Mouse (Mus musculus) heart, postnatal 14 days (tissue): ENCODE measurements around the gene Ncan. TPM values are rescaled to one million over a fixed set of nuclear protein-coding genes. Genes with fewer than 3 reads are reported as not detected.
"Not testable (repeated sequence)": the region's sequence is repeated elsewhere in the genome, so short reads cannot be mapped to it uniquely, and the experiment has no call there.

Source experiments
- DNase-seq, 2 experiments: peaks; one replicate each; pipeline ENCODE4 v3.0.0; 2021 to 2022
- intact Hi-C: fragments of 180-260 bp; cut with DNase I; formaldehyde crosslinking; loops from one replicate; pipeline ENCODE4 v1.15.1; 2025
- microRNA-seq, 2 experiments: library from miRNA; unstranded; fragments of <30 nt; microRNA quantifications; one replicate each; pipeline ENCODE4 v1.2.0; 2021 to 2022
- total RNA-seq, 2 experiments: library from RNA; stranded (reverse); gene quantifications; 2 replicates each; pipeline ENCODE4 v1.2.3; 2021

Ncan gene
- total RNA-seq, 2 experiments from 2014 or later: 0.02 to 0.07 TPM

- intact Hi-C loops: loop anchor here (1.0 to 5.0 kb wide), 2 partner anchors 79 to 135 kb away; no protein-coding TSS in a partner anchor
- DNase-seq: peak; percentile 34 to 55
These were observed 32.6 kb downstream of the Ncan start for GRCm38 (mm10) chr8:70087836-70088650.

- intact Hi-C loops: loop anchor here (5.0 kb wide), 1 partner anchor 80 kb away; no protein-coding TSS in a partner anchor
These were observed 33.4 kb downstream of the Ncan start for GRCm38 (mm10) chr8:70087237-70087636.

GRCm38 (mm10) chr8:70086151-70086550, 34.5 kb downstream of the Ncan start:
- intact Hi-C loops: loop anchor here (5.0 kb wide), 1 partner anchor 81 kb away; no protein-coding TSS in a partner anchor
- no peak for DNase-seq

More at GRCm38 (mm10) chr8:70087237-70087636, 33.4 kb downstream of the Ncan start:
- no peak for DNase-seq

DNA sequence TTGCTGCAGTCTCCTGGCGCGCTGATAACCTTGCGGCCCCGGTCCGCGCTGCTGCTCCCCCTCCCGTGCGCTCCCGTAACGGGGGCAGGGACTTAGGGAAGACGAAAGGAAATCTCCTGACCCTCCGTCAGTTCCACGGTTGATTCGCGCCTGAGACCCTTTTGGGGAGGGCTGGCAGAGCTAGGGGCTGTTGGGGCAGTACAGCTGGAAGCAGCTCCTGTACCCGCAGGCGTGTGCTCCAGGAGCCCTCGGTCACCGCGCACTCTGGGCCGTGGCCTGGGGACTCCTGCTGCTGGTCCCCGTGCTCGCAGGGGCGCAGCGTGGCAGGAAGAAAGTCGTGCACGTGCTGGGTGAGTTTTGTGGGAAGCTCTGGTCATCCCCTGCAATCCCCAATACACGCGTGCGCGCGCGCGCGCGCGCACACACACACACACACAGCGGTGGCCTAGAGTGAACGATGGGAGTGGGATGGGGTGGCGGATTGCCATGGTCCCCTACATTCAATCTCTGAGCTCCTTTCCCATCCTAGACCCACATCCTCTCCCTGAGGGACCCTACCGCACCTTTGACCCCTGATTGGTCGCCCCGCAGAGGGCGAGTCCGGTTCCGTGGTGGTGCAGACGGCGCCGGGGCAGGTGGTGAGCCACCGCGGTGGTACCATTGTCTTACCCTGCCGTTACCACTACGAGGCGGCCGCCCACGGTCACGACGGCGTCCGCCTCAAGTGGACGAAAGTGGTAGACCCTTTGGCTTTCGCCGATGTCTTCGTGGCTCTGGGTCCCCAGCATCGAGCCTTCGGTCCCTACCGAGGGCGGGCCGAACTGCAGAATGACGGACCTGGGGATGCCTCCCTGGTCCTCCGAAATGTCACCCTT, 36.2 kb downstream of the Ncan start:
- intact Hi-C loops: loop anchor here (5.0 kb wide), 1 partner anchor 83 kb away; no protein-coding TSS in a partner anchor
- DNase-seq: no peak

- peak; percentile 40 to 45 for DNase-seq
- intact Hi-C loops: no loop called here
These were observed 37.4 kb downstream of the Ncan start, which contains the start of gene Hapln4 for GRCm38 (mm10) chr8:70083285-70083684. TSS of gene Hapln4 (plus strand) at chr8:70083457.

DNA sequence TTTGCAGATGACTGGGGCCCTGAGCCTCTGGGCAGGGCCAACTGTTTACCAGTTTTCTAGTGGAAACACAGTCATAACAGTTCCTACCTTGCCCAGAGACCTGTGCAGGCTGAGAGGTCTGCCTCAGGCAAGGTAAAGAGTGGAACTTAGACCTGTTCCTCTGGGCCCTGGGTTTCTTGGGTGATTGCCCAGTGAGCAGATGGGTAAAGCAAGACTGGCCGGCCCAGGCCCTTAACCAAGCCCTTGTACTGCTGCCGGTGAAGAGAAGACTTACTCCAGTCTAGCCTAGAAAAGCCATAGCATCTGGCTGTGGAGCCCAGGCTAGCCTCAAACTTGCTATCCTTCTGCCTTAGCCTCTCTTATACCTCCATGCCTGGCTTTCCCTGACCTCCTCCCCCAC, 38.7 kb downstream of the Ncan start:
- no peak for DNase-seq
- intact Hi-C loops: no loop called here

DNA sequence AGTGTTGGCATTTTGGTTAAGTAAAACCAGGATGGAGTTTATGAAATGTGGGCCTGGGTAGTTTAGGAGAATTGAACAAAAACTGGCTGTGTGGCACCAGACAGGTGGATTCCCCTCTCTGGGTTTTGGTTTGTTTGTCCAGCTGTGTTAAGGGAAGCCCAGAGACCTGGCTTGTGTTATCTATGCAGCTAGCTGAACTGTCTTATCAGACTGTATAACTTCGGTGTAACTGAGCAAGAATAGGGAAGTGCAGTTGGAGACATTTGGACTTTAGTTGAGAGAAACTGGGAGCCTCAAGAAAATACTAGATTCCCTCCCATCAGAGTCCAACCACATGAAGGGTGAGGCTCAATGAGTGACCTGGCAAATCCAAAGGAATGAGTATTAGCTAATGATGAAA, 47.0 kb downstream of the Ncan start:
- DNase-seq: no peak
- intact Hi-C loops: no loop called here

DNA sequence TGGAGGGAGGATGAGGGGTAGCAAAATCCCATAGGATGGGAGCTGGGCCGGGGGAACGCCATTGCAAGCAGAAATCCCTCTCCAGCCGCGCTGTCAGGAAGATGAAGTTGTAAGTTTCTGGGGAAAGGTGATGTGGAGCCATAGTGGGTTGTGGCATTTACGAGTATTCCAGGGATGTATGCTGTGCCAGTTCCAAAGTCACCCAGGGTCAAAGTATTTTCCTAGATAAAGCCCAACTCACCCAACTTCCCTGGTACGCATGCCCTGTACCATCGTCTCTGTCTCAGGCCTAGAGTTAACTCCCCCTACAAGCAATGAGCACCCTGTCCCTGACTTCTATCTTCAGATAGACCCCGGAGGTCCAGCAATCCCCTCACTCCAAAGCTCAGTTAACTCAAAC, 47.6 kb downstream of the Ncan start:
- intact Hi-C loops: no loop called here
- DNase-seq: no peak

GRCm38 (mm10) chr8:70072441-70073069, 48.1 kb downstream of the Ncan start, which contains the start of gene Tm6sf2:
TSS of gene Tm6sf2 (plus strand) at chr8:70072924.
- peak; percentile 59 to 68 for DNase-seq
- intact Hi-C loops: no loop called here

- intact Hi-C loops: no loop called here
- DNase-seq: peak in 1 of 2 experiments; percentile 7
These were observed 48.7 kb downstream of the Ncan start for GRCm38 (mm10) chr8:70071836-70072440.

GRCm38 (mm10) chr8:70057721-70058120, 63.0 kb downstream of the Ncan start:
- intact Hi-C loops: no loop called here
- DNase-seq: no peak

DNA sequence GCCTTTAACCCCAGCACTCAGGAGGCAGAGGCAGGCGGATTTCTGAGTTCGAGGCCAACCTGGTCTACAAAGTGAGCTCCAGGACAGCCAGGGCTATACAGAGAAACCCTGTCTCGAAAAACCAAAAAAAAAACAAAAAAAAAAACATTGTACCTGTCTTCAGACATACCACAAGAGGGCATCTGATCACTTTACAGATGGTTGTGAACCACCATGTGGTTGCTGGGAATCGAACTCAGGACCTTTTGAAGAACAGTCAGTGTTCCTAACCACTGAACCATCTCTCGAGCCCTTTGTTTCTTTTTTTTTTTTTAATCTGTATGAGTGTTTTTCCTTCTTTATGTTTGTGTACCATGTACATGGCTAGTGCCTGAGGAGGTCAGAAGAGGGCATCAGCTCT, 70.2 kb downstream of the Ncan start:
- intact Hi-C loops, DNase-seq: not testable (repeated sequence)

GRCm38 (mm10) chr8:70049662-70050061, 71.0 kb downstream of the Ncan start:
- no peak for DNase-seq
- intact Hi-C loops: no loop called here

- DNase-seq: no peak
- intact Hi-C loops: no loop called here
These were observed 76.7 kb downstream of the Ncan start for GRCm38 (mm10) chr8:70043996-70044395.

Small RNAs within 50 kb of the gene (microRNA-seq; reads per million reads assigned to microRNA genes)
- gene Mir7066: 0.54 to 12.1 reads per million in 2 experiments

Other genes with a start within 250 kb of the Ncan start
- 1 to 10 TPM; 1.7 TPM for gene Cilp2, start 233.2 kb downstream of the Ncan start, total RNA-seq
- not detected for gene Tssk6, start 218.7 kb downstream of the Ncan start, total RNA-seq
- 100 to 1,000 TPM; 404 to 405 TPM for gene Ndufa13, start 218.3 kb downstream of the Ncan start, total RNA-seq
- 10 to 100 TPM; 10.4 to 10.7 TPM for gene Yjefn3, start 218.2 kb downstream of the Ncan start, total RNA-seq
- gene Gatad2a, start 124.5 kb downstream of the Ncan start, total RNA-seq: 10 to 100 TPM; 41.7 to 41.9 TPM
- 10 to 100 TPM; 39.3 to 40.3 TPM for gene Mau2, start 78.1 kb downstream of the Ncan start, total RNA-seq
- gene Sugp1, start 78.1 kb downstream of the Ncan start, total RNA-seq: 10 to 100 TPM; 19.1 to 19.4 TPM
- gene Tm6sf2, start 47.9 kb downstream of the Ncan start, total RNA-seq: 1 to 10 TPM in 1 of 2 experiments, under 1 TPM in 1; 0.46 to 1.5 TPM
- gene Hapln4, start 37.4 kb downstream of the Ncan start, total RNA-seq: not detected
- gene Nr2c2ap, start 10.5 kb upstream of the Ncan start, total RNA-seq: 1 to 10 TPM; 7.4 to 7.9 TPM
- gene Rfxank, start 18.3 kb upstream of the Ncan start, total RNA-seq: 10 to 100 TPM; 17.7 to 20.1 TPM
- 10 to 100 TPM; 25.8 to 31.3 TPM for gene Borcs8, start 18.6 kb upstream of the Ncan start, total RNA-seq
- under 1 TPM in 1 of 2 experiments, not detected in 1; 0.37 TPM for gene Mef2b, start 18.8 kb upstream of the Ncan start, total RNA-seq
- 10 to 100 TPM; 91.7 to 99.4 TPM for gene Tmem161a, start 51.5 kb upstream of the Ncan start, total RNA-seq
- 10 to 100 TPM; 46.4 to 55.4 TPM for gene Slc25a42, start 91.4 kb upstream of the Ncan start, total RNA-seq
- 10 to 100 TPM; 40.2 to 44.7 TPM for gene Sugp2, start 113.4 kb upstream of the Ncan start, total RNA-seq
- gene Armc6, start 113.6 kb upstream of the Ncan start, total RNA-seq: 1 to 10 TPM; 6.6 to 9.7 TPM
- 10 to 100 TPM; 16.6 to 18.0 TPM for gene Homer3, start 162.0 kb upstream of the Ncan start, total RNA-seq
- 10 to 100 TPM; 28.9 to 29.0 TPM for gene Ddx49, start 181.6 kb upstream of the Ncan start, total RNA-seq
- gene Cope, start 181.6 kb upstream of the Ncan start, total RNA-seq: 100 to 1,000 TPM; 160 to 164 TPM
- gene Cers1, start 194.9 kb upstream of the Ncan start, total RNA-seq: under 1 TPM; 0.56 to 0.72 TPM
- not detected for gene Gdf1, start 208.9 kb upstream of the Ncan start, total RNA-seq
- 10 to 100 TPM; 41.3 to 44.0 TPM for gene Upf1, start 232.4 kb upstream of the Ncan start, total RNA-seq